Mouse (Mus musculus): ENCODE data around the gene Polg. TPM values are rescaled to one million over a fixed set of nuclear protein-coding genes. Genes with fewer than 3 reads are reported as not detected.
A peak's percentile ranks its signal among the peaks of the same experiment; 100 is the strongest.

The Polg gene
- total RNA-seq (2021), result 10 to 100 TPM; 50.5 to 54.1 TPM
- long read RNA-seq, experiment 1, full-length matches to known transcripts, result 12 of 31 reads
- long read RNA-seq, experiment 1, partial matches to known transcripts, result 5 of 31 reads
- long read RNA-seq, experiment 1, other reads (novel, unspliced or antisense), result 14 of 31 reads
- long read RNA-seq, experiment 2, full-length matches to known transcripts, result 38 of 70 reads
- long read RNA-seq, experiment 2, partial matches to known transcripts, result 8 of 70 reads
- long read RNA-seq, experiment 2, other reads (novel, unspliced or antisense), result 24 of 70 reads

- peak; percentile 97 to 99 for DNase-seq (ENCODE audit: low spot score in 2 of 2)
These were observed at the start of gene Polg for GRCm38 (mm10) chr7:79466053-79466901. Gene Polg (minus strand): TSS chr7:79466362.

- no peak for DNase-seq (ENCODE audit: low spot score in 2 of 2)
These were observed 49.7 kb upstream of the Polg start for GRCm38 (mm10) chr7:79515861-79516260.

- DNase-seq (ENCODE audit: low spot score in 2 of 2), result no peak
These were observed 49.1 kb upstream of the Polg start for GRCm38 (mm10) chr7:79515221-79515743.

GRCm38 (mm10) chr7:79514361-79514881 lies 48.3 kb upstream of the Polg start:
- DNase-seq (ENCODE audit: low spot score in 2 of 2), result no peak

GRCm38 (mm10) chr7:79513466-79513865 lies 47.3 kb upstream of the Polg start:
- no peak for DNase-seq (ENCODE audit: low spot score in 2 of 2)

GRCm38 (mm10) chr7:79512496-79512895 lies 46.3 kb upstream of the Polg start:
- DNase-seq (ENCODE audit: low spot score in 2 of 2), result no peak

GRCm38 (mm10) chr7:79511656-79512055 lies 45.5 kb upstream of the Polg start:
- no peak for DNase-seq (ENCODE audit: low spot score in 2 of 2)

- DNase-seq (ENCODE audit: low spot score in 2 of 2), result no peak
These were observed 45.0 kb upstream of the Polg start for GRCm38 (mm10) chr7:79511181-79511580.

GRCm38 (mm10) chr7:79510686-79511085 lies 44.5 kb upstream of the Polg start:
- DNase-seq (ENCODE audit: low spot score in 2 of 2), result no peak

- DNase-seq (ENCODE audit: low spot score in 2 of 2), result no peak
These were observed 43.5 kb upstream of the Polg start for GRCm38 (mm10) chr7:79509710-79510109.

GRCm38 (mm10) chr7:79509235-79509607 lies 43.1 kb upstream of the Polg start:
- no peak for DNase-seq (ENCODE audit: low spot score in 2 of 2)

- DNase-seq (ENCODE audit: low spot score in 2 of 2), result no peak
These were observed 42.4 kb upstream of the Polg start for GRCm38 (mm10) chr7:79508280-79509234.

- DNase-seq (ENCODE audit: low spot score in 2 of 2), result no peak
These were observed 41.6 kb upstream of the Polg start for GRCm38 (mm10) chr7:79507756-79508155.

- DNase-seq (ENCODE audit: low spot score in 2 of 2), result no peak
These were observed 41.0 kb upstream of the Polg start for GRCm38 (mm10) chr7:79507101-79507705.

GRCm38 (mm10) chr7:79506531-79507090 lies 40.4 kb upstream of the Polg start:
- DNase-seq (ENCODE audit: low spot score in 2 of 2), result no peak

- no peak for DNase-seq (ENCODE audit: low spot score in 2 of 2)
These were observed 39.8 kb upstream of the Polg start for GRCm38 (mm10) chr7:79505876-79506530.

- DNase-seq (ENCODE audit: low spot score in 2 of 2), result no peak
These were observed 39.2 kb upstream of the Polg start for GRCm38 (mm10) chr7:79505376-79505775.

GRCm38 (mm10) chr7:79504723-79505122 lies 38.6 kb upstream of the Polg start:
- DNase-seq (ENCODE audit: low spot score in 2 of 2), result no peak

- DNase-seq (ENCODE audit: low spot score in 2 of 2), result no peak
These were observed 37.6 kb upstream of the Polg start for GRCm38 (mm10) chr7:79503656-79504250.
